Mouse (Mus musculus): ENCODE measurements around the gene C1s2. TPM values are rescaled to one million over a fixed set of nuclear protein-coding genes. Genes with fewer than 3 reads are reported as not detected.
"Not testable (repeated sequence)": the region's sequence is repeated elsewhere in the genome, so short reads cannot be mapped to it uniquely, and the experiment has no call there.

Gene C1s2
- total RNA-seq, 2 experiments from 2014 or later = 0.25 TPM; not detected in 1

DNA sequence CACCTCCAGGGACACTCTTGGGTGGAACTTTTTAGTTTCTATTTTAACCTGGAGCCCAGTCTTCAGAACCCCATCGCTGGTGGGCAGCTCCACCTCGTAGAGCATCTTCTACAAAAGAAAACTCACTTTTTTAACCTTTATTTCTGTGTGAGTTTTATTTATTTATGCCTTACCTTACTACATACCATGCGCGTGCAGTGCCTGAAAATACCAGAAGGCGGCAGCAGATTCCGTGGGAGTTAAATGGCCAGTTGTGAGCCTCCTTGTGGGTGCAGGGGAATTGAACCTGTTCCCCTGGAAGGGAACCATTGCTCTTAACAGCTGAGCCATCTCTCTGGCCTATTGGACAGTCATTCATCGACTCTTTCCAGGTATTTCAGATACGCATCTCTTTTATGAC, 5.1 kb upstream of the C1s2 start:
- peak; percentile 23 to 71 for DNase-seq (ENCODE audit: extremely low spot score in 1 of 2, low spot score in 1 of 2)

DNA sequence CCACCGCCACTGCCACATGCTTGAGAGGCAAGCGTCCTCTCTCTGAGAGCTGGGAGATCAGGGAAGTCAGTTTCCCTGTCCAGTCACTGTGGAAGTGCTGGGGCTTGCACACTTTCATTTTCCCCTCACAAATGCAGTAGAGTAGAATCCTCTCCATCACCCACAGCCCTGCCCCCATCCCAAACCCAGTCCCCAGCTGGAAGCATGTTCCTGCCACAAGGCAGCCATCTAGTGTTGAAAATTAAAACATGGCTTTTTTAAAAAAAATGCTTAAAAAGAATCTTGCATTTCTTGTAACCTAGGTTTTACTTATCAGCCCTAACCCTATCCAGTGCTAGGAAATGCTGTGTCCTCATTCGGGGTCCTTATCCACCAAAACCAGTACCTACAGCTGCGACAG, 4.2 kb upstream of the C1s2 start:
- DNase-seq (ENCODE audit: extremely low spot score in 1 of 2, low spot score in 1 of 2) = peak in 1 of 2 experiments; percentile 16

DNA sequence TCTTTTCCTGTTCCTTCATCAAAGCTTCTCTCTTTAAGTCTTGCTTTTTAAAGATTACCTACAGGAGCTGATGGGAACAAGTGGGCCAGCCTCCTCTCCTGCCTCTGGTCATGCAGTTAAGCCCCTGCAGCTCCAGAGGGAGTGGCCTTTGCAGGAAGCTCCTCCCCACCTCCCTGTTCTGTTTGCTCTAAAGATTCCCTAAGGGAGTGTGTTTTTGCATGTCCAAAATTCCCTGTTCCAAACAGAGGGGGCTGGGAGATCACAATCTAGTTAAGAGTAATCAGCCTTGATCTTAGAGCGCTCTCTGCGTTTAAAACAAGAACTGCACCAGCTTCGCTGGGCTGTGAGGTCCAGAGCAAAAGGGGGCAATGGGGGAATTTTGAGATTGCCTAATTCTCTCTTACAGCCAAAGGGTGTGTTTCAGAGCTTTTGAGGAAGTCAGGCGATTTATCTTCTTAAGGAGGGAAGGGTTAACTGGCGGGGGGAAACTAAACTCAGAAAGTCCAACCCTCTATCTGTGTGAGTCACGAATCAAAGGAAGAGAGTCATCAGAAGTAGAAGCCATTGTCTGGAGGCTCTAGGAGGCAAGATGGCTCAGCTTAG, 1.1 kb upstream of the C1s2 start:
- DNase-seq (ENCODE audit: extremely low spot score in 1 of 2, low spot score in 1 of 2) = not testable (repeated sequence)

DNA sequence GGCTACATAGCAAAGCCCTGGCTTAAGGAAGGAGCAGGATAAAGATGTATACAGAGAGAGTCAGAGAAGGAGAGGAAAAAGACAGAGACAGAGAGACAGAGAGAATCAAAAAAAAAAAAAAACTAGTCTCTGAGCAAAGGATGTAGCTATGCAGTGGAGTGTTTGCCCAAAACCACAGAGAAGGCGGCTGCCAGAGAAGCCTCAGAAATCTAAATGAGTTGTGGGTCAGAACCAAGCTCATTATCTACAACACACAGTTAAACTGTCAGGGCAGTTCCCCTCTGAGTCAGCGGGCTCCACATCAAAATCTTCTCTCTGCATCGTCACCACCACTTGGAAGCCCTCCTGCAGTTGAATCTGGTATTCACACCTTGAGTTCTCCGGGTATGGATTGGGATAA, 5.1 kb downstream of the C1s2 start:
- DNase-seq (ENCODE audit: extremely low spot score in 1 of 2, low spot score in 1 of 2) = no peak

DNA sequence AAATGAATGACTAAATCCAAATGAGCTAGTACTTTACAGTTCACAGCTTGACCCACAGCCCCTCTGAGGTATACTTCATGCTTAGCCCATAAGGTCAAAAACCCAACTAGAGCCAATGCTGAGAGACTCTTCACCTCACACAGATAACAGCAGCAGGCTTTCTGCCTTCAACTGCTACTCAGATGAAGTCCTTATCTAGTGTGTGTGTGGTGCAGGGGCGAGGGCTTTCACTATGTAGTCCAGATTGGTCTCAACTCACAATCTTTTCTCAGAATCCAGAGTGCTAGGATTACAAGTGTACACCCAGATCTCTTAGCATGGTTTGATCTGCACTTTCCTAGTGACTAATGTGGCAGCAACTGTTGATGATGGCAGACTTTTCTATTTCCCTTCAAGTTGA, 9.7 kb downstream of the C1s2 start:
- DNase-seq (ENCODE audit: extremely low spot score in 1 of 2, low spot score in 1 of 2) = not testable (repeated sequence)

DNA sequence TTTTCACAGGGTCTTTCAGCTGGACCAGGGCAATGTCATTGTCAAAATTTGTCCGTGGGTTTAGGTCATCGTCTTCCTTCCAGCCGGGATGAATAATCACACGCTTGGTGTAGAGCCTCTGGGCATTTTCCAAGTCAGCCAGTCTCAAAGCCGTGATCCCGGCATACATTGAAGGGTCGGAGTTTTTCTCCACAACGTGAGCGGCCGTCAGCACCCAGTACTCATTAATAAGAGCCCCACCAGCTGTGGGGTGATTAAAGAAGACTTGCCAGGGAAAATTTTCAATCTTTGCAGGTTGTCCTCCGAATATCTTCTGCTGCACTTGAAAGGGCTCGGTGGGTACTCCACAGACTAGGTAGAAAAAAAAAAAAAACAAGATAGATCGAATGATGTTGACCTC, 10.3 kb downstream of the C1s2 start:
- DNase-seq (ENCODE audit: extremely low spot score in 1 of 2, low spot score in 1 of 2) = no peak

DNA sequence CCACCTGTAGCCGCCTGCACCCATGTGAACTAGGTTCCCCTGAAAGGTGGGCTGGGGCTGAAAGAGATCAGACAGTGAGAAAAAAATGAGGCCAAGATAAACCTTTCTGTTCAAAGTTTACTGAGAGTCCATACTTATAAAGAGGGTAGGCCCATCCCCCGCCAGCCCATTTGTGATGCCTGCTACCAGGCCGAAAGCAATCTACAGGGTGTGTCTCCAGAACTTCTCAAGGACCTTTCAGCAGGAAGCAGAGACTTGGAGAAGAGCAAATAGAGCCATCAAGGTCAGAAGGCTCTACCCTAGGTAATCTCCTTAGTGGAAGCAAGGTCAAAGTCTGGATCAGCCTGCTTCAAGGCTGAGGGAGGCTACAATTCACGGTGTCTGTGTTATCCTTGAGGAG, 33.9 kb downstream of the C1s2 start:
- DNase-seq (ENCODE audit: extremely low spot score in 1 of 2, low spot score in 1 of 2) = no peak

DNA sequence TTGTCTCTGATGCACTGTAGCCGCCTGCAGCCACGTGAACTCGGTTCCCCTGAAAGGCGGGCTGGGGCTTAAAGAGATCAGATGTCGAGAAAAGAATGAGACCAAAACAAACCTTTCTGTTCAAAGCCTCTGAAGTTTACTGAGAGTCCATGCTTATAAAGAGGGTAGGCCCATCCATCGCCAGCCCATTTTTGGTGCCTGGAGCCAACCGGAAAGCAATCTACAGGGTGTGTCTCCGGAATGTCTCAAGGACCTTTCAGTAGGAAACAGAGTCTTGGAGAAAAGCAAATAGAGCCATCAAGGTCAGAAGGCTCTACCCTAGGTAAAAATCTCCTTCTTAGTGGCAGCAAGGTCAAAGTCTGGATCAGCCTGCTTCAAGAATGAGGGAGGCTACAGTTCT, 42.8 kb downstream of the C1s2 start:
- DNase-seq (ENCODE audit: extremely low spot score in 1 of 2, low spot score in 1 of 2) = no peak

DNA sequence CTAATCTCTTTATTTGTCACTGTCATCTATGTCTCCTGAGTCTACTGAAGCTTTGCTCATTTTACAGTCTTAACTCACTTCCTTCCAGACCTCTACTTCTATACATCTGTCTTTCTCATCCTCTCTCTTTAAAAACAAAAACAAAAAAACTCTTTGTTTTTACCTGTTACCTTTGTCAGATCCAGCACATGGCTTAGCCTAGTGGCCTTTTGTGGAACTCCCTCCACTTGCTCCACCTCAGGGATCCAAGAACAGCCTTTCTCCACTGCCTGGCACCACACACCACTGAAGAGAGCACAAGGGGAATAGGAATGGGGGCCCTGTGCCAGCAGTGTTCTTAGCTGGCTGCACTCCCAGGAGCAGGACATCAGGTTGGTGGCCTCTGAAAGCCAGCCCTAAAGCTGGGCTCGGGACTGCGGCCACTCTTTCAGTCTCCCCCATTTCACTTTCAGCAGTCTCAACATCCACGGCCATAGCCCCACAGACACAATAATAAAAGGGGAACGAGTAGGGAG, 43.6 kb downstream of the C1s2 start:
- no peak for DNase-seq (ENCODE audit: extremely low spot score in 1 of 2, low spot score in 1 of 2)

DNA sequence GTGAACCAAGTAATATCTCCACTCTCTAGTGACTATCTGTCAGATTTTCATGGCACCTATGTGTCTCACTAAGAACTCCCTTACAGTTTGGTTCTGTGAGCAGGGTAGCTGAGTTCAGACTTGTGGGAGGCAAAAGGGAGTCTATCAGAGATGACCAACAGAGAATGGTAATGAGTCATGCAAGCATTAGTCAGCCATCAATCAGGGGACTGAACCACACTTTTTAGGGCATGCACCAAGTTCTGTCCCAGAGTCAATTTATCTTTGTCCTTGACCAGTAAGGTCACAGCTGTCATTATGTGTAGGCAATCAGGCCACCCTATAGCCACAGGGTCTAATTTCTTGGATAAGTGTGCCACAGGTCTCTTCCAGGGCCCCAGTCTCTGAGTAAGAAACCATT, 47.1 kb downstream of the C1s2 start:
- DNase-seq (ENCODE audit: extremely low spot score in 1 of 2, low spot score in 1 of 2) = no peak

DNA sequence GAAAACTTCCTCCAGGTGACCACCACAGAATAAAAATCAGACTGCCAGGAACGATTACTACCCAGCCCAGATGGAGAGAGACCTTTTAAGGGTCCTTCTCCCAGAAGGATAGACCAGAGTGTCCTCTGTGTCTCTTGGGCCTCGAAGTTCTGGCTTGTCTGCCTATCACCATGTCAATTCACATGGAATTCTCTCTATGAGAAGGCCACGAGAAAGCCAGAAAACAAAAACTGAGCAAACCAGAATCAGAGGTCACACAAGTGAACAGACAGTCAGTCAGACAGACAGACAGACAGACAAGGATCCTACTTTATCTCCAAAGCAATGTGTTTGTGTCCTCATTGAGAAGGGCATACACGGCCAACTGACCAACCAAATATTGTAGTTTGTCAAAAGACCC, 49.6 kb downstream of the C1s2 start:
- DNase-seq (ENCODE audit: extremely low spot score in 1 of 2, low spot score in 1 of 2) = no peak

DNA sequence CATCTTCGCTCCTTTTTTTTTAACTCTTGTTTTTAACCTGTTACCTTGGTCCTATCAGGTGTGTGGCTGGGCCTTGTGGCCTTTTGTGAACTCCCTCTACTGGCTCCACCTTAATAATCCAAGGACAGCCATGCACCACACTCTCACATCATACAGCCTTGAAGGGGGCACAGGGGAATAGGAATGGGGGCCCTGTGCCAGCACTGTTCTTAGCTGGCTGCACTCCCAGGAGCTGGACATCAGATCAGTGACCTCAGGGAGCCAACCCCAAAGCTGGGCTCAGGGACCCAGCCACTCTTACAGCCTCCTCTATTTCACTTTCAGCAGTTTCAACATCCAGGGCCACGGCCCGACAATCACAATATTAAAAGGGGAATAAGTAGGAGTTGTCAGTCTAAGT, 50.1 kb downstream of the C1s2 start:
- DNase-seq (ENCODE audit: extremely low spot score in 1 of 2, low spot score in 1 of 2) = no peak

DNA sequence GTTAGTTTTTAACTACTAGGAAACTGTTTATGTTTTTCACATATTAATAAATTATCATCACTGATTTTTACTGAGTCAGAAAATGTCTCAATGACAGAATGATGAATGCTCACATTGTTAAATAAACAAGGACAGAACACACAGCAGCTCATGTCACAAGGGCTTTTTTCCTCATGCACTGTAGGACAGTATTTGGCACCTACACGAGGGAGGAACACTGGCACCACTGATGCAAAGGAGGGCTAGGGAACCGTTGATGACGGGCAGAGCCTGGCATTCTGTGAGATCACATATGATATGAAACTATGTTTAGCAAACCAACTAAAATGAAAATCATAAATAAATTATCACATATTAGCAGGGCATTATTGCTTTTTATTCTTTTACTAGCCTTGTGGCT, 51.0 kb downstream of the C1s2 start:
- DNase-seq (ENCODE audit: extremely low spot score in 1 of 2, low spot score in 1 of 2) = no peak

DNA sequence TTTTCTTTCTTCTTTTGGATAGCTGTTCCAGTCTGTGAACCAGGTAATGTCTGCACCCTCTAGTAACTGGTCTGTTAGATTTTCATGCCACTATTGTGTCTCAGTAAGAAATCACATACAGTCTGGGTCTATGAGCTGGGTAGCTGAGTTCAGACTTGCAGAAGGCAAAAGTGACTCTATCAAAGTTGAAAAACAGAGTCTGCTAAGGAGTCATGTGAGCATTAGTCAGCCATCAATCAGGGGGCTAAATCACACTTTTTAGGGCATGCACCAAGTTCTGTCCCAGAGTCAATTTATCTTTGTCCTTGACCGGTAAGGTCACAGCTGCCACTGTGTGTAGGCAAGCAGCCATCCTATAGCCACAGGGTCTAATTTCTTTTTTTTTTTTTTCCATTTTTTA, 53.7 kb downstream of the C1s2 start:
- DNase-seq (ENCODE audit: extremely low spot score in 1 of 2, low spot score in 1 of 2) = no peak

DNA sequence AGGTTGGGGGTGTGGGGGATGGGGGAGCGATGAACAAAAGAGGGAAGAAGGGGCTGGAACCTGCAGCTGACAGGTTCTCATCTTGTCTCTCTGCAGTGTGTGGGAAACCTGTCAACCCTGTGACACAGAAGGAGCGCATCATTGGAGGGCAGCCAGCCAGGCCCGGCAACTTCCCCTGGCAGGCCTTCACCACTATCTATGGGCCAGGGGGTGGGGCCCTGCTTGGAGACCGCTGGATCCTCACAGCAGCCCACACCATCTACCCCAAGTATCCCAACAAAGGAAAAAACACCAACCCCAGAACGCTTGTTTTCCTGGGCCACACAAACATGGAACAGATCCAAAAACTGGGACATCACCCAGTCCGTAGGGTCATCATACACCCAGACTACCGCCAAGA, 55.7 kb downstream of the C1s2 start:
- not testable (repeated sequence) for DNase-seq (ENCODE audit: extremely low spot score in 1 of 2, low spot score in 1 of 2)

DNA sequence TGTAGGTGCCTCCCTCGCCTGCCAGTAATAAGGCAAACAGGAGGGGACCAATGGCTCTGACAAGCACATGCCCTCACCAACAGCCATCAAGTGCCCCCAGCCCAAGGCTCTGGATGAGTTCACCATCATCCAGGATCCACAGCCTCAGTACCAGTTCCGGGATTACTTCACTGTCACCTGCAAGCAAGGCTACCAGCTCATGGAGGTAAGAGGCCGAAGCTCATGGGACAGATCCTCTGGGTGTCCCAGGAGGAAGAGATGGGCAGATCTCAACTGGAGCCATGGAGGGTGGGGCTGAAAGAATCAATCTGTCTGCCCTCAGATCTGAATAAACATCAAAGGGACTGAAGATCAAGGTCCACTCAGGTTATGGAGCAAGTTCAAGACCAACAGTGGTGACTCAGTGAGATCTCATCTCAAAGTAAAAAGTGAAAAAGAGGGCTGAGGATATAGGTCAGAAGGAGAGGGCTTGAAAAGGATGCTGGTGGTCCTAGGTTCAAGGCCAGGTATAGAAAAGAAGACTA, 60.7 kb downstream of the C1s2 start:
- DNase-seq (ENCODE audit: extremely low spot score in 1 of 2, low spot score in 1 of 2) = not testable (repeated sequence)

Other genes starting within 250 kb of the C1s2 start
- gene Pex5, start 221.0 kb downstream of the C1s2 start, total RNA-seq (2021) = 10 to 100 TPM; 55.5 to 58.9 TPM
- gene Clstn3, start 171.3 kb downstream of the C1s2 start, total RNA-seq (2021) = 100 to 1,000 TPM; 278 to 279 TPM
- under 1 TPM; 0.28 to 0.42 TPM for gene C1rl, start 143.0 kb downstream of the C1s2 start, total RNA-seq (2021)
- under 1 TPM; 0.66 to 0.82 TPM for gene C1ra, start 123.7 kb downstream of the C1s2 start, total RNA-seq (2021)
- gene C1s1, start 93.7 kb downstream of the C1s2 start, total RNA-seq (2021) = 1 to 10 TPM; 1.0 to 1.6 TPM
- gene C1rb, start 65.8 kb downstream of the C1s2 start, total RNA-seq (2021) = not detected
- 10 to 100 TPM; 30.9 to 34.0 TPM for gene Lpcat3, start 26.9 kb upstream of the C1s2 start, total RNA-seq (2021)
- gene Emg1, start 76.1 kb upstream of the C1s2 start, total RNA-seq (2021) = 10 to 100 TPM; 51.3 to 54.4 TPM
- gene Phb2, start 76.3 kb upstream of the C1s2 start, total RNA-seq (2021) = 100 to 1,000 TPM; 120 to 124 TPM
- gene Ptpn6, start 102.6 kb upstream of the C1s2 start, total RNA-seq (2021) = 1 to 10 TPM; 2.9 to 4.0 TPM
- 100 to 1,000 TPM; 350 to 372 TPM for gene Grcc10, start 105.3 kb upstream of the C1s2 start, total RNA-seq (2021)
- gene Gm45234, start 119.9 kb upstream of the C1s2 start, total RNA-seq (2021) = under 1 TPM in 1 of 2 experiments, not detected in 1; 0.71 TPM
- gene Atn1, start 120.4 kb upstream of the C1s2 start, total RNA-seq (2021) = 100 to 1,000 TPM; 134 to 159 TPM
- 1,000 to 10,000 TPM in 1 of 2 experiments, 100 to 1,000 TPM in 1; 947 to 1,030 TPM for gene Eno2, start 133.6 kb upstream of the C1s2 start, total RNA-seq (2021)
- 1 to 10 TPM; 1.7 TPM for gene Lrrc23, start 143.6 kb upstream of the C1s2 start, total RNA-seq (2021)
- 1 to 10 TPM; 4.5 to 6.0 TPM for gene Spsb2, start 172.6 kb upstream of the C1s2 start, total RNA-seq (2021)
- gene Tpi1, start 178.2 kb upstream of the C1s2 start, total RNA-seq (2021) = 100 to 1,000 TPM; 685 to 811 TPM
- 100 to 1,000 TPM; 164 to 183 TPM for gene Usp5, start 193.4 kb upstream of the C1s2 start, total RNA-seq (2021)
- gene Cdca3, start 193.5 kb upstream of the C1s2 start, total RNA-seq (2021) = 1 to 10 TPM; 1.1 to 1.2 TPM
- under 1 TPM in 1 of 2 experiments, not detected in 1; 0.26 TPM for gene Gnb3, start 204.2 kb upstream of the C1s2 start, total RNA-seq (2021)
- 10 to 100 TPM; 18.5 to 30.1 TPM for gene P3h3, start 221.7 kb upstream of the C1s2 start, total RNA-seq (2021)
- 100 to 1,000 TPM; 184 to 196 TPM for gene Gpr162, start 227.9 kb upstream of the C1s2 start, total RNA-seq (2021)